Mouse (Mus musculus) forebrain, postnatal 0 days (tissue): ENCODE measurements around the gene Rrp12. TPM values are rescaled to one million over a fixed set of nuclear protein-coding genes. Genes with fewer than 3 reads are reported as not detected.
A peak's percentile ranks its signal among the peaks of the same experiment; 100 is the strongest.

ENCODE experiments used
- ATAC-seq: fragments of 200-750 bp; cut with Nextera tagmentation; 2 replicates; pipeline ENCODE4 v1.8.0; 2017; ENCODE audit warnings: mild to moderate bottlenecking, moderate library complexity
- DNase-seq: peaks from one replicate; pipeline ENCODE4 v3.0.0-alpha.2; 2015
- H3K27ac ChIP-seq: fragments of 300-500 bp; sonication (generic); 2 replicates; pipeline ENCODE4 v1.5.1; 2014; ENCODE audit warnings: low read depth, mild to moderate bottlenecking, antibody characterized with exemption, low read length, moderate library complexity, mixed read lengths
- H3K27me3 ChIP-seq: fragments of 300-500 bp; sonication (generic); 2 replicates; pipeline ENCODE4 v1.6.1; 2014; ENCODE audit warnings: mild to moderate bottlenecking, low read length, mixed read lengths; ENCODE audit not compliant: insufficient read depth
- H3K36me3 ChIP-seq: fragments of 300-500 bp; sonication (generic); 2 replicates; pipeline ENCODE4 v1.6.1; 2014; ENCODE audit warnings: mild to moderate bottlenecking, moderate library complexity; ENCODE audit not compliant: insufficient read depth
- H3K4me1 ChIP-seq: fragments of 300-500 bp; sonication (generic); 2 replicates; pipeline ENCODE4 v1.6.1; 2014; ENCODE audit warnings: antibody characterized with exemption; ENCODE audit not compliant: insufficient read depth
- H3K4me2 ChIP-seq: fragments of 300-500 bp; sonication (generic); 2 replicates; pipeline ENCODE4 v1.6.1; 2014; ENCODE audit warnings: low read depth, mild to moderate bottlenecking, moderate library complexity
- H3K4me3 ChIP-seq: fragments of 300-500 bp; sonication (generic); 2 replicates; pipeline ENCODE4 v1.5.1; 2014; ENCODE audit warnings: low read depth, low read length, mixed read lengths
- H3K9ac ChIP-seq: fragments of 300-500 bp; sonication (generic); 2 replicates; pipeline ENCODE4 v1.6.1; 2014; ENCODE audit warnings: mild to moderate bottlenecking
- H3K9me3 ChIP-seq: fragments of 300-500 bp; sonication (generic); 2 replicates; pipeline ENCODE4 v1.6.1; 2016; ENCODE audit warnings: low read length
- CTCF ChIP-seq: sonication (generic); IDR thresholded peaks from 2 replicates; pipeline ENCODE4 v1.5.1; 2016; ENCODE audit warnings: antibody characterized with exemption, control low read depth, low read depth
- WGBS: fragments of 180-500 bp; shearing (Covaris S2); extraction: QIAGEN DNeasy Blood & Tissue Kit; methylation state at CpG from one replicate; pipeline ENCODE4 v1.1.7; 2014; 5-methylcytosine and 5-hydroxymethylcytosine counted together
- polyA plus RNA-seq: library from polyadenylated mRNA; unstranded; fragments of >200 nt; fragmentation: Nextera tagmentation; extraction: Ambion mirVana; gene quantifications from 2 replicates; pipeline ENCODE4 v1.2.1, GENCODE M21; 2015
- total RNA-seq: library from RNA; depleted of rRNA; stranded (reverse); fragments of >200 nt; gene quantifications from 2 replicates; pipeline ENCODE4 v1.2.3, GENCODE M21; 2014

Gene Rrp12
- total and polyA plus RNA-seq, 2 experiments from 2014 or later = 14.4 to 19.5 TPM

GRCm38 (mm10) chr19:41838808-41839207 lies 57.2 kb downstream of the Rrp12 start:
- Histone ChIP-seq H3K36me3 (no peaks in the 10 kb centered on the region), H3K4me1 (peaks cover 8% of the 10 kb centered on the region), H3K9me3 (no peaks in the 10 kb centered on the region), H3K4me3 (no peak overlapping the region), H3K27ac (no peak overlapping the region), H3K27me3 (no peaks in the 10 kb centered on the region), H3K9ac (no peak overlapping the region), H3K4me2 (no peak overlapping the region)
- ATAC-seq = no peak
- WGBS = 85% methylated on average over 6 of the region's 6 CpGs
- no peak for TF ChIP-seq CTCF
- DNase-seq = no peak

- TF ChIP-seq CTCF = no peak
- ATAC-seq = no peak
Measured at GRCm38 (mm10) chr19:41837917-41838261, 58.1 kb downstream of the Rrp12 start.

GRCm38 (mm10) chr19:41837194-41837916 lies 58.6 kb downstream of the Rrp12 start:
- H3K36me3 ChIP-seq = no peaks in the 10 kb centered on the region
- 77% methylated on average over 9 of the region's 9 CpGs for WGBS
- H3K4me2 ChIP-seq = no peak overlapping the region
- no peak for DNase-seq
- no peak overlapping the region for H3K9ac ChIP-seq
- no peak for ATAC-seq
- no peaks in the 10 kb centered on the region for H3K9me3 ChIP-seq
- H3K27me3 ChIP-seq = no peaks in the 10 kb centered on the region
- no peak for TF ChIP-seq CTCF
- no peak overlapping the region for H3K4me3 ChIP-seq
- H3K27ac ChIP-seq = no peak overlapping the region
- peaks cover 17% of the 10 kb centered on the region for H3K4me1 ChIP-seq

More at GRCm38 (mm10) chr19:41837917-41838261, 58.1 kb downstream of the Rrp12 start:
- H3K27ac ChIP-seq = no peak overlapping the region
- no peaks in the 10 kb centered on the region for H3K9me3 ChIP-seq
- DNase-seq = no peak
- peaks cover 12% of the 10 kb centered on the region for H3K4me1 ChIP-seq
- no peak overlapping the region for H3K9ac ChIP-seq
- no peaks in the 10 kb centered on the region for H3K36me3 ChIP-seq
- 66% methylated on average over 4 of the region's 4 CpGs for WGBS
- no peak overlapping the region for H3K4me3 ChIP-seq
- H3K4me2 ChIP-seq = no peak overlapping the region
- no peaks in the 10 kb centered on the region for H3K27me3 ChIP-seq

- TF ChIP-seq CTCF = no peak
- Histone ChIP-seq H3K27ac (no peak overlapping the region), H3K9ac (no peak overlapping the region), H3K4me1 (peaks cover 22% of the 10 kb centered on the region), H3K9me3 (no peaks in the 10 kb centered on the region), H3K4me3 (no peak overlapping the region), H3K27me3 (no peaks in the 10 kb centered on the region), H3K36me3 (no peaks in the 10 kb centered on the region), H3K4me2 (no peak overlapping the region)
- 41% methylated on average over 3 of the region's 3 CpGs for WGBS
- DNase-seq (no peak), ATAC-seq (no peak)
Measured at GRCm38 (mm10) chr19:41836719-41837118, 59.3 kb downstream of the Rrp12 start.

- Histone ChIP-seq H3K9ac (peak overlapping the region; percentile 33; the same call in 1 of the 2 replicates), H3K27me3 (no peaks in the 10 kb centered on the region), H3K36me3 (no peaks in the 10 kb centered on the region), H3K4me2 (peak overlapping the region; percentile 45), H3K4me3 (peak overlapping the region; percentile 16; the same call in 1 of the 2 replicates), H3K27ac (peak overlapping the region; percentile 70), H3K4me1 (peaks cover 22% of the 10 kb centered on the region), H3K9me3 (no peaks in the 10 kb centered on the region)
- peak; percentile 76 for DNase-seq
- TF ChIP-seq CTCF = no peak
- peak; percentile 92 for ATAC-seq
- WGBS = 0% methylated on average over 6 of the region's 6 CpGs
Measured at GRCm38 (mm10) chr19:41835816-41836215, 60.2 kb downstream of the Rrp12 start.

- H3K27ac ChIP-seq = peak overlapping the region; percentile 70
Measured at GRCm38 (mm10) chr19:41835407-41835806, 60.6 kb downstream of the Rrp12 start.

GRCm38 (mm10) chr19:41832501-41833201 lies 63.3 kb downstream of the Rrp12 start:
- H3K9ac ChIP-seq = peak overlapping the region; percentile 28; the same call in 1 of the 2 replicates
- H3K4me2 ChIP-seq = peak overlapping the region; percentile 72
- DNase-seq (peak; percentile 33), ATAC-seq (no peak)
- WGBS = 40% methylated on average over 13 of the region's 13 CpGs
- H3K4me3 ChIP-seq = peak overlapping the region; percentile 76
- peak overlapping the region; percentile 66 for H3K27ac ChIP-seq
- no peaks in the 10 kb centered on the region for H3K27me3 ChIP-seq
- no peak for TF ChIP-seq CTCF
- peaks cover 22% of the 10 kb centered on the region for H3K4me1 ChIP-seq
- no peaks in the 10 kb centered on the region for H3K9me3 ChIP-seq
- no peaks in the 10 kb centered on the region for H3K36me3 ChIP-seq

More at GRCm38 (mm10) chr19:41835407-41835806, 60.6 kb downstream of the Rrp12 start:
- Histone ChIP-seq H3K4me2 (peak overlapping the region; percentile 45), H3K36me3 (no peaks in the 10 kb centered on the region), H3K4me1 (peaks cover 22% of the 10 kb centered on the region), H3K4me3 (no peak overlapping the region), H3K9ac (no peak overlapping the region), H3K9me3 (no peaks in the 10 kb centered on the region), H3K27me3 (no peaks in the 10 kb centered on the region)
- ATAC-seq (no peak), DNase-seq (no peak)
- 22% methylated on average over 6 of the region's 6 CpGs for WGBS
- no peak for TF ChIP-seq CTCF
